Mouse (Mus musculus): ENCODE data around the gene Lrrc7.

DNA sequence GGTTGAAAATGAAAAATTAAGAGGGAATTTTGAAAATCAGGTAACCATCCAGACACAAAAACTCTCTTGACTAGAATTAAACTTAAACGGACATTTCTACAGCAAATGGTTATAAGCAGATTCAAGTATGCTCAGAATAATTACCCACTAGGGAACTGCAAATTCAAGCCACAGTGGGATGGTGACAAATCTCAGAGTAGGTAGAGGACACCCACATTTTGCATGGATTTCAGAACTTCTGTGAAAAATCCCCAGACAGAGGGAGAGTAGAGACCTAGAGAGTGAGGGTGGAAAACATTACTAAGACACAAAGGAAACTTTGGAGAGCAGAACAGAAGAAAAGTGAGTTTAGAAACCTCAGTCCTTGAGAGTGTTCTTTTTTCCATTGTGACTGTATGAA is 161.4 kb downstream of the Lrrc7 start:
- TF ChIP-seq CTCF (IDR thresholded peaks at IDR 0.05; ENCODE audit: extremely low read depth, insufficient read length, insufficient replicate concordance, low read depth, low read length) (no peak), POLR2A (IDR thresholded peaks at IDR 0.05; ENCODE audit: low read depth, low read length) (no peak)
